Mouse (Mus musculus) induced T-regulatory cell, adult 2 months (primary cell): ENCODE measurements at regions not wholly inside any gene's neighbourhood (a gene's known extent, or its start where the extent isn't known, plus 50 kb on each side); places are given as distances from the start of the nearest gene placed in this dataset.

Source experiments
- DNase-seq: peaks from one replicate; pipeline ENCODE4 v3.0.0-alpha.2; 2012; ENCODE audit warnings: low read depth

GRCm38 (mm10) chr6:144876758-144877157 lies 95.0 kb upstream of the Sox5 start:
- no peak for DNase-seq

DNA sequence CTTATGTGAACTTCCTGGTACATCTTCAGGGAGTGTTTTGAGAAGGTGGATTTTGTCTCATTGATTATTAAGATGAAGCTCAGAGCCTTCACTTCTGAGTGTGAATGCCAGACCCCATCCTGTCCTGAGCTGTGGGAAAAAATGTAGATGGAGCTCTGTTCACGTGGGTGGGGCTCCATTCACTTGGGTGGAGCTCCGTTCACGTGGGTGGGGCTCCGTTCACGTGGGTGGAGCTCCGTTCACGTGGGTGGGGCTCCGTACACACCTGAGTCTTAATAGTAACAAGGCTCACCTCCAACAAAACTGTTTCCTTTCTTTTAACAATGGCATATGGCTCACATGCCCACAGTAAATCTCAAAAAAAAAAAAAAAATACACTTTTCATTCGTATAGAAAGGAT lies 94.1 kb upstream of the Sox5 start:
- no peak for DNase-seq

- no peak for DNase-seq
Observed at GRCm38 (mm10) chr6:144874251-144874650, 92.5 kb upstream of the Sox5 start.

DNA sequence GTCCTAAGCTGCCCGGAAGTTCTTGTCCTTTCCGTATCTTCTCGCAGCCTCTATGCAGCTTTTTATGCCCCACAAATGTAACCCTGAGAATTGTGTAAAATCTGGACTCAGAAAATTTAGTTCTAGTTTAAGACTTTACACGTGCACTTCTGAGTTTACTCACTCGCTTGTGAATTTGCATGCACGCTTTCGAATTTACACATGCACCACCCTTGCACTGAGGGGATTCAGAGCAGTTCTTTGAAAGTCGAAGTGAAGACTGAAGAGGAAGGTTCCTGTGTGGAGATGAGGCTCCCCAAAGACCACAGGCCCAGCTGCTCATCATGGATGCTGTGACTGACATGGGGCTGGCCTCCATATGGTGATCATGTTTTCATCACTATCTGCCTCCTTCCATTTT lies 89.2 kb upstream of the Sox5 start:
- DNase-seq = no peak

DNA sequence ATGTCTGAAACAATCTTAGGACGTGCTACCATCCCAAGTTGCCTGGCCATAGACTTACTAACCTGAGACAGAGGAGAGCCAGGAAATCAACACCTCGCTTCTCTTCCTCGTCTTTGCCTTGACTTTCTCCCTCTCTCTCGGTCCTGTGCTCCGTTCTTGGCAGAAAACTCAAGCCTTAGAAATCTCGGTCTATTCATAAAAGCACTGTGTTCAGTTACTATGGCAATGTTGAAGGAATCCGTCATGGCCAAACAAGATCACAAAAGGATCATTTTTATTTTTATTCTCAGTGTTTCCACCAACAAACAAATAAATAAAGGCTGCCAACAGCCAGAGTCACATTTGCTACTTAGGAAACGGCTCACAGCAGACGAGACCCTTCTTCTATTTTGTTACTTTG lies 85.6 kb upstream of the Sox5 start:
- no peak for DNase-seq

- DNase-seq = no peak
Observed at GRCm38 (mm10) chr6:144864026-144864425, 82.2 kb upstream of the Sox5 start.

DNA sequence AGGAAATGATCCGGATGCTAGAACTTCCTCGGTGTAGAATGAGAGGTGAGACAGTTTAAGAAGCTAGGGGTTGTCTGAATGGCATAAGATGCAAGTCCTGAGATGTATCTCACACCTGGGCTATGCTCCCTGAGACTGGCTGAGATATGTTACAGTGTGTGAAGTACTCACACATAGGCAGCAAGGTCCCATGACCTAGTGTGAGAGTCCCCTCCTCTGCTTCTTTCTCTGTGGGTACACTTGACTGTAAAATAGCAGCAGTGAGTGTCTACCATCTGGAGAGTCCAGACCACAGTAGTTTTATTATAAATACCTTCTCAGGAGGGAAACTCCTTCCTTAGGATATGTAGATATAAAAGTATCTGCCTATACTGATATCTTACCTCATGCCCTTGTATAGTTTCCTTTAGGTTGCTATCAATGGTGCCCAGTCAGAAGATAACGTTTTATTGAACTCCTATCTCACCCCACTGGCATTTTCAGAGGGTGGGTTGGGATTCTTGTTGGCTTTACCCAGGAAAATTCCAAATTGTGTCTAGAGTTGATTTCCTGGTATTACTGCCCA lies 81.7 kb upstream of the Sox5 start:
- no peak for DNase-seq

DNA sequence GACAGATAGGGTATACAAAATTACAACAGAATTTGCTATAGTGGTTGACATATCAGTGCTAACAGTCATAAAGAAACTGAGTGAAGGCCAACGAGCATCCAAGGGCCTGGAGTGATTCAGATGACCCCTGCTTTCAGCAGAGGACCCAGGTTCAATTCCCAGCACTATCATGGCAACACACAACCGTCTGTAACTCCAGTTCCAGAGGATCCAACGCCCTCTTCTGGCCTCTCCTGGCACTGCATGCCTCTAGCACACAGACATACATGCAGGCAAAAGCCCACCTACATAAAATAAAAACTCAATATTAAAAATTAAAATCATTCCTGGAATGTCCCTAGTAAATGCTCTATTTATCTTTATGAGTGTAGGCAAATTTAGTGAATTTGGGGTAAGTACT lies 59.7 kb upstream of the Sox5 start:
- no peak for DNase-seq

DNA sequence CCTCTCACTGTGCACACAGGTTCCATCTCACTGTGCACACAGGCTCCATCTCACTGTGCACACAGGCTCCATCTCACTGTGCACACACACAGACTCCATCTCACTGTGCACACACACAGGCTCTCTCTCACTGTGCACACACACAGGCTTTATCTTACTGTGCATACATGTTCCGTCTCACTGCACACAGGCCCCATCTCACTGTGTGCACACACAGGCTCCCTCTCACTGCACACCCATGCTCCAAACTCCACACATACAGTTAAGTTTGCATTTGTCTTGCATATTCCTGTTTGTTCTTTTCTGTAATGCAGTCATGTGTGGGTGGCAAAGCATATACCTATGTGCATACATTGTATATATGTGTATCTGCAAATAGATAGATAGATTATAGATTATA lies 57.6 kb upstream of the Sox5 start:
- DNase-seq = no peak

DNA sequence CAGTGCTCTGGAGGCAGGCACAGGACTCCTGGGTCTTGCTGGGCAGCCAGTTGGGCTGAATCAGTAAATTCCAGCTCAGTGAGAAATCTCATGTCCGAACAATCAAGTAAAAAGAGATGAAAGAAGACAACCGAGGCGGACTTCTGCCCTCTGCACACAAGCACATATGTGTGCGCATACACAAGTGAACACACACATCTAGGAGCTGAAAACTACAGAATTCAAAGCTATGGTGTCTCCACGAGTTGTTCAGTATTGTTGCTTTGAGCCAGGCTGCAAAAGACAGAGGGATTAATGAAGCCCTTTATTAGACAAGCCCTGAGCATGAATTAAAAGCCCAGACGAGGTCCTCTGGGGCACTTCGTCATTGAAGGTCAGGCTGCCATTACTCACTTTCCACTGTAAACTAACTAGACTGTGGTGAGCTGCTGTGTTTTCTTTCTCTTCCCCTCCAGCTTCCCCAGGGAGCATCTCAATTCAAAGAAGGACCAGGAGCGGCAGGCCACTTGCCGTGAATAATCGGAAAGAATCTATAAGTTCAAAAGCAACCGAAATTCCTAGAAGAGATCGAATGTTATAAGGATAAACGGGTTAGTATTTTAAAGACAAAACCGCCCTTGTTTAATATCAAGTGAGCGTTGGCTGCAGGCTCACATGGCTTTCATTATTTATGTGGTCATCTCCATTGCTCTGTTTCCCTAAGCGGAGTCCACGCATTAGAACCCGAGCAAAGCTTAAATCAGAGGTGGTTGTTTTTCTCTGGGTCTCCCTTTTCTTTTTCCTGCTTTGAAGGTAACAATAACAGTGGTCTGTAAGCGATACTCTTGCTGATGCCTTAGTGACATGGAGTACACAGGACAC lies 52.8 kb upstream of the Sox5 start:
- DNase-seq = no peak
